Mouse (Mus musculus) kidney, postnatal 0 days (tissue): ENCODE results near the gene Gng12. TPM values are rescaled to one million over a fixed set of nuclear protein-coding genes. Genes with fewer than 3 reads are reported as not detected.

Experiments
- ATAC-seq: fragments of 200-750 bp; cut with Nextera tagmentation; replicated peaks from 2 replicates; pipeline ENCODE4 v1.8.0; 2017; ENCODE audit warnings: low read depth, moderate number of reproducible peaks, moderate TSS enrichment, moderate library complexity; ENCODE audit not compliant: low FRiP score
- DNase-seq: peaks from one replicate; pipeline ENCODE4 v3.0.0-alpha.2; 2016; ENCODE audit warnings: low spot score
- H3K27ac ChIP-seq: fragments of 300-500 bp; sonication (generic); 2 replicates; pipeline ENCODE4 v1.5.1; 2014; ENCODE audit warnings: mild to moderate bottlenecking
- H3K27me3 ChIP-seq: fragments of 300-500 bp; sonication (generic); 2 replicates; pipeline ENCODE4 v1.6.1; 2014; ENCODE audit warnings: low read length, mixed read lengths; ENCODE audit not compliant: insufficient read depth
- H3K36me3 ChIP-seq: fragments of 300-500 bp; sonication (generic); 2 replicates; pipeline ENCODE4 v1.6.1; 2014; ENCODE audit warnings: low read length, mixed read lengths; ENCODE audit not compliant: insufficient read depth
- H3K4me1 ChIP-seq: fragments of 300-500 bp; sonication (generic); replicated peaks from 2 replicates; pipeline ENCODE4 v1.6.1; 2014; ENCODE audit warnings: antibody characterized with exemption, low read length, mixed read lengths; ENCODE audit not compliant: insufficient read depth
- H3K4me2 ChIP-seq: fragments of 300-500 bp; sonication (generic); 2 replicates; pipeline ENCODE4 v1.6.1; 2014; ENCODE audit warnings: mild to moderate bottlenecking, low read length, moderate library complexity, mixed read lengths
- H3K4me3 ChIP-seq: fragments of 300-500 bp; sonication (generic); replicated peaks from 2 replicates; pipeline ENCODE4 v1.5.1; 2014; ENCODE audit warnings: low read depth, low read length
- H3K9ac ChIP-seq: fragments of 300-500 bp; sonication (generic); 2 replicates; pipeline ENCODE4 v1.6.1; 2014; ENCODE audit warnings: low read depth, low read length
- H3K9me3 ChIP-seq: fragments of 300-500 bp; sonication (generic); replicated peaks from 2 replicates; pipeline ENCODE4 v1.6.1; 2016; ENCODE audit warnings: low read length, inconsistent platforms, mixed read lengths
- CTCF ChIP-seq: IDR thresholded peaks from 2 replicates; pipeline ENCODE4 v1.5.1; 2016; ENCODE audit warnings: antibody characterized with exemption, low read depth, mild to moderate bottlenecking, moderate library complexity
- WGBS: fragments of 180-500 bp; shearing (Covaris S2); extraction: QIAGEN DNeasy Blood & Tissue Kit; methylation state at CpG from one replicate; pipeline ENCODE4 v1.1.7; 2014; 5-methylcytosine and 5-hydroxymethylcytosine counted together
- polyA plus RNA-seq: library from polyadenylated mRNA; unstranded; fragments of >200 nt; fragmentation: Nextera tagmentation; extraction: Ambion mirVana; gene quantifications from 2 replicates; pipeline ENCODE4 v1.2.1, GENCODE M21; 2015

Gene Gng12
- polyA plus RNA-seq, 1 experiment from 2014 or later: 144 TPM

GRCm38 (mm10) chr6:67033604-67034003 is 137.4 kb downstream of the Gng12 start:
- DNase-seq (no peak), ATAC-seq (no peak)
- Histone ChIP-seq H3K36me3 (no peaks in the 10 kb centered on the region), H3K9me3 (no peaks in the 10 kb centered on the region), H3K4me3 (no peak overlapping the region), H3K27ac (no peak overlapping the region), H3K4me2 (no peak overlapping the region), H3K27me3 (no peaks in the 10 kb centered on the region), H3K9ac (no peak overlapping the region), H3K4me1 (no peaks in the 10 kb centered on the region)
- WGBS: 69% methylated on average over 4 of the region's 4 CpGs
- no peak for TF ChIP-seq CTCF

GRCm38 (mm10) chr6:67034331-67035130 is 138.3 kb downstream of the Gng12 start:
- Histone ChIP-seq H3K27ac (no peak overlapping the region), H3K9me3 (no peaks in the 10 kb centered on the region), H3K4me2 (peak overlapping the region; percentile 25), H3K4me1 (no peaks in the 10 kb centered on the region), H3K9ac (no peak overlapping the region), H3K36me3 (no peaks in the 10 kb centered on the region), H3K4me3 (no peak overlapping the region; the same call in 1 of the 2 replicates), H3K27me3 (no peaks in the 10 kb centered on the region)
- TF ChIP-seq CTCF: no peak
- DNase-seq (no peak), ATAC-seq (no peak)
- WGBS: 58% methylated on average over 7 of the region's 7 CpGs

- DNase-seq (peak; percentile 74), ATAC-seq (no peak)
- Histone ChIP-seq H3K4me3 (peak overlapping the region; percentile 64), H3K27ac (peak overlapping the region; percentile 95), H3K27me3 (no peaks in the 10 kb centered on the region), H3K36me3 (no peaks in the 10 kb centered on the region), H3K9ac (peak overlapping the region; percentile 80), H3K9me3 (no peaks in the 10 kb centered on the region), H3K4me1 (no peaks in the 10 kb centered on the region), H3K4me2 (peak overlapping the region; percentile 68)
- no peak for TF ChIP-seq CTCF
- WGBS: 13% methylated on average over 19 of the region's 19 CpGs
These were observed 139.4 kb downstream of the Gng12 start for GRCm38 (mm10) chr6:67035388-67036299.

- Histone ChIP-seq H3K4me1 (no peaks in the 10 kb centered on the region), H3K4me2 (peak overlapping the region; percentile 68), H3K36me3 (no peaks in the 10 kb centered on the region), H3K27me3 (no peaks in the 10 kb centered on the region), H3K9me3 (no peaks in the 10 kb centered on the region), H3K4me3 (peak overlapping the region; percentile 64), H3K27ac (peak overlapping the region; percentile 95), H3K9ac (peak overlapping the region; percentile 80)
- peak; percentile 76 for TF ChIP-seq CTCF
- ATAC-seq (peak; percentile 77), DNase-seq (peak; percentile 96)
- under 1% methylated on average over 29 of the region's 29 CpGs for WGBS
These were observed 140.2 kb downstream of the Gng12 start for GRCm38 (mm10) chr6:67036356-67036811.

- H3K4me2 ChIP-seq: peak within 1 kb of the TSS; percentile 68
- no peaks in the 10 kb centered on the region for H3K4me1 ChIP-seq
- peak within 1 kb of the TSS; percentile 95 for H3K27ac ChIP-seq
- 0 out of 2 replicates have a peak, but pooled peaks have one; percentile 24 for TF ChIP-seq CTCF
- H3K27me3 ChIP-seq: no peaks in the 10 kb centered on the region
- H3K36me3 ChIP-seq: no peaks in the 10 kb centered on the region
- peak within 1 kb of the TSS; percentile 64 for H3K4me3 ChIP-seq
- DNase-seq: peak; percentile 99
- H3K9me3 ChIP-seq: no peaks in the 10 kb centered on the region
- peak; percentile 99 for ATAC-seq
- under 1% methylated on average over 67 of the region's 69 CpGs for WGBS
- H3K9ac ChIP-seq: peak within 1 kb of the TSS; percentile 80
These were observed 140.8 kb downstream of the Gng12 start, which contains the start of gene Gadd45a for GRCm38 (mm10) chr6:67036837-67037628. Gene Gadd45a, minus strand, starts transcription at chr6:67037457.
